Mouse (Mus musculus): ENCODE results near the gene Eef2k.

The Eef2k gene

DNA sequence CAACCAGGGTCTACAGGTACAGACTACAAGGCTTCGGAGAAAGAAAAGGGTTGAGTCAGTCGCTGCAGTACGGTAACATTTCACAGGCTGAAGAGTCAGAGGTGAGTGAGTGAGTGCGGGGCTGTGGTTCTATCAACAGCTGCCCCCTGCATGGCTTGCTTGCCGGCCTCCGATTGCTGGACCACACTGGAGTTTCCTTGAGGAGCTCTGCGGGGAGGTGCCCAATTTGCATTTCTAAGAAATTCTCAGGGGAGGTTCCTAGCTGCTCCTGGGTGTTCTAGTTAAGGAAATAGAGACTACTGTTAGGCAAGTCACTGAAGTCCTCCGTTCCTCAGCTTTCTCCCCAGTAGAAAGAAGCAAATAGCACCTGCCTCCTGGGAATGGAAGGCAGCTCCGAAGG is 2.1 kb downstream of the Eef2k start:
- DNase-seq (ENCODE audit: low spot score): no peak

DNA sequence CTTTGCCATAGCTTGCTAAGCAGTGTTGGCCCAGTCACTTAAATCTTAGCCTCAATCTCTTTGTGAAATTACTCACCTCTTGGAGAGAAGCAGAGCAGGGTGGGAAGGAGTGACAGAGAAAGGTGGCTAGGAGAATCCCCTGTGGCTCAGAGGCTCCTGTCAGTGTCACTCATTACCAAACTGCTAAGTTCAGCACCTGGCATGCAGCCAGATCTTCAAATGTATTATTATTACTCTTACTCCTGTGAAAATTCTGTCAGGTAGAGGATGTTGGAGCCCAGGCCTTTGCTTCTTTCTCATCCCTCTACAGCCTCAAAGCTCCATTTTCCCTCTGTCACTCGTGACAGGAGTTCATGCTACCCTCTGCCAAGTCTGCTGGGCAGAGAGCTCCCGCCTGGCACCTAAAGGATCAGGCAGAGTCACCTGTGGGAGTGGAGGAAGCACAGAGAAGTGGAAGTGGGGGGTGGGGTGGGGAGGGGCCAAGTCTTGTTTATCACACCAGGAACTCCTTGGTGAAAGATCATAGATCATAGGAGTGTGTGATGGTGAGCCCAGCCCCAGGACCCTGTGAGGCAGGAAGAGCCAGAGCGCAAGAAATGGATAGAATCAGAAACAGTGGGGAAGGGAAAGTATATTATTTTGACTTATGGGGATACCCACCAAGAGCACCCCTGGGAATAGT is 6.3 kb downstream of the Eef2k start:
- DNase-seq (ENCODE audit: low spot score): no peak

DNA sequence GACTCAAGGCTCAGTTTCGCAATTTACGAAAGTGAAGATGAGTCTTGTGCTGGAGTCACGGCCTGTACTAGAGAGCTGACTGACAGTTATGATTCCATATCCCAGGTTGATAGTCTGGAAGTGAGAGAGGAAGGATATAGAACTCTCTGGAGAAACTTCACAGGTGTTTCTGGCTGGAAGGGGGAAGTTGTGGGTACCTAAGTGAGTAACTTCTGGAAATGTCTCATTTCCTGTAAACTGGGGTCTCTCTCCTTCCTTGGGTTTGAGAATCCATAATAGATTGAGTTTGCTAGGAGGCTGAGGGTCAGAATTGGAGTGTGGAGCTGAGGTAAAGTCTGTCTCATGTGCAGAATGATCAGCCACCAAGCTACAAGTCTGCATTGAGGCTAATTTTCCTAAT is 7.5 kb downstream of the Eef2k start:
- DNase-seq (ENCODE audit: low spot score): no peak

DNA sequence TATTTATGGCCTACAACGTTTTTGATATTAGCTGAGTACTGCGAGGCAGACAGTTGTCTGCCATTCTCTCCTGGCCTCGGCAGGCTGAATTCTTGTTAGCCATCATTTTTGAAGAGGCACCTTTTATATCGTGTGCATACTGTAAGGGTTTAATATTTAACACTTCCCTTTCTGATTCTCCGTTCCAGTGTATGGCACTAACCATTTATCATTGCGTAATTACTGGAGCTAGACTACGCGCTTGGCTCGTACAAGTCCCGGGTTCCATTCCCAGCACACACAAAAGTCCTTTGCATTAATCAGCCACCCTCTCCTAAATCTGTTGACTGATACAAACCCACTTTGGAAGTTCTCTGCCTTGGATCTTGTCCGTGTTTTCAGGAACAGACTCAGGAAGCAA is 17.2 kb downstream of the Eef2k start:
- no peak for DNase-seq (ENCODE audit: low spot score)

DNA sequence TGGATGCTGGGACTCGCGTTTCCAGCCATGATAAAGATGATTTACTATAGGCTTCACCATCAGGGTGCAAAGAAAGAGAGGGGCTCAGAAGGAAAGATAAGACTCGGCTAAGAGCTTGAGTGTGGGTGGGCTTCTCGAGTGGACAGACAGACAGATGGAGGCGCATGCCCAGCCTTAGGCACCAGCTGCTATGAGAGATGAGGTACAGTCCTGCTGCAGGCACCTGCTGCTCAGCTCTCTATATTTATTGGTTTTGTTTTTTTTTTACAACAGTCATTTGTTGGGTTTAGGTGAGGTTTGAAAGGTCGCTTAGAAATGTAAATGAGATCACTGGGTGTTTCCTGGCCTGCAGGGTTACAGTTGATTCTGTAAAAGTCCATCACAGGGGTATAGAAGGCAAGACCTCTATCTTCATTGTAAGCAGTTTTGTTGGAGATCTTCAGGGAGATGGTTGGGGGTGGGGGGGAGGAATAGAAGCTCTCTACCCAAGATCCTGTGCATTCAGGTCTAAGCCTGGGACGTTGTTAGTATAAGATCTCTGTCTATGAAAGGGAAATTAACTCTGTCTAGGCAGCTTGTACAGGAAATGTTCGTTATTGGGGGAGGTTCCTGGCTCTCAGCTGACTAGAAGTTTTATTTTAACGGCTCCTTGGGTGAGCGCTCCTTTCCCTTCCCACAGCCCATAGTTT is 18.3 kb downstream of the Eef2k start:
- no peak for DNase-seq (ENCODE audit: low spot score)

DNA sequence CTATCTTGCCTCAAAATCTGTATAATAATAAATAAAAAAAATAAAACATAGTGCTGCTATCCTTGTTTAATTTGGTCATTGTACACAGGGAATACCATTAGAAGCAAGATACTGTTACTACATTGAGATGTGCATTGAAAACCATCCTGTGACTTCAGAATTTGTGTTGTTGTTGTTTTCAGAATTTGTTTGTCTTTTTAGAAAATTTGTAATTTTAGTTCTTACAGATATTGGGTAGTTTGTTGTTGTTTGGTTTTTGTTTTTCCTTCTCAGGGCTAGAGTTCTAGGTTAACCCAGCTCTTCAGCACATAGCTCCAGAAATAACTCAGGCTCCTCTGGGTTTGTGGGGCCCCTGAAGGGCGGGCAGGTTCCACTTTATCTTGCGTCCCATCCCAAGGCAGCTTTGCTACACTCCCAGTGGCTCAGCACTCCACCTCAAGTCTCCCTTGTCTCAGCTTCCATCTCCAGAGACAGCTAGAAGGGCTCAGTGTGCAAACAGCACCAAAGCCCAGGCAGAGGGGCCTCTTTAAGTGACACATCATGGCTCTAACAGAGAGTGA is 18.9 kb downstream of the Eef2k start:
- DNase-seq (ENCODE audit: low spot score): no peak

DNA sequence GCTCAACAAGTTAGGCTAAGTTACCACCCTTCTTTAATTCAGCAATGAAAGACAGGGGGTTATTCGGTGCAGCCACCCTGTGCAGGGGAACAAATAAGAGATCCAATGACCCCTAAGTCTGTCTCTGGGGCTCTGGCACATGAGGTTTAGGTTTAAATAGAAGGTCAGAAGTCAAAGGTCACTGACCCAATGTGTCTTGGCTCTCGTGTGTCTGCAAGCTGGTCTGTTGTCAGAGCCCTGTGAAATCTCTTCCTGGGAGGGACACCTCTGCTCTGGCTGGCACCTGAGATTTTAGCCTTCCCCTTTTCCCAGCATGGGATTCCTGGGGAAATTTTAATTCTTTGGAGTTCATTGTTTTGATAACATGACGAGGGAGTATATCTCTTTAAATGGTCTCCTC is 19.6 kb downstream of the Eef2k start:
- DNase-seq (ENCODE audit: low spot score): no peak

DNA sequence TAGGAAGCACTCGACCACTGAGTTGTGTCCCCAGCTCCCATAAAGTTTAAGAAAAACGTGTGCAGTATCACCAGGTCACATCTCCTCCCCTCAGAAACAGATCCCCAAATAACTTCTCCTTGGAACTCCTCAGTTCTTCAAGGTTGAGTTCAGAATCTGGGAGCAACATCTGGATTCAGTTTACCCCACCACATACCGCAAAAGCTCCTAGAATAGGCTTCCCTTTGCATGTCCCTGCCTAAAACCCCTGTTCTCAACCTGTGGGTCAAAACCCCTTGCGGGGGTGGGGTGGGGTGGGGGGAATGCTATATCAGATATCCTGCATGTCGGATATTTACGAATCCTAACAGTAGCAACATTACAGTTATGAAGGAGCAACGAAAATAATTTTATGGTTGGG is 20.0 kb downstream of the Eef2k start:
- DNase-seq (ENCODE audit: low spot score): no peak

DNA sequence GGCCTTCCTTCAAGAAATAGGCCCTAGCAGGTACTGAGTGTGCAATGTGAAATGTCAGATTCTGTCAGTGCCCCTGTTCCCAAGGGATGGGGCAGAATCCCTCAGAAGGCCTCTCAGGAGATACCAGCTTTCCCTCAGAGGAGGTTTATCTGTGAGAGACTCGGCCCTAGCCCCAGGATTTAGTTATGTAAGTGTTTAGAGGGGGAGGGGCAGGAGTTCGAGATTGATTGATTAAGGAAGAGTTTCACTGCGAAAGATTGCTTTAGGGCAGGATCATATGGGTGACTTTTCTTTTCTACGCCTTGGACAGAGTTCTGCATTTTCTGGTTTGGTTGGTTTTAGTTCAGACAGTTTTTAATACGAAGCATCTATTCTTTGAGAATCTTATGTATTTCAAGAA is 20.8 kb downstream of the Eef2k start:
- DNase-seq (ENCODE audit: low spot score): no peak

DNA sequence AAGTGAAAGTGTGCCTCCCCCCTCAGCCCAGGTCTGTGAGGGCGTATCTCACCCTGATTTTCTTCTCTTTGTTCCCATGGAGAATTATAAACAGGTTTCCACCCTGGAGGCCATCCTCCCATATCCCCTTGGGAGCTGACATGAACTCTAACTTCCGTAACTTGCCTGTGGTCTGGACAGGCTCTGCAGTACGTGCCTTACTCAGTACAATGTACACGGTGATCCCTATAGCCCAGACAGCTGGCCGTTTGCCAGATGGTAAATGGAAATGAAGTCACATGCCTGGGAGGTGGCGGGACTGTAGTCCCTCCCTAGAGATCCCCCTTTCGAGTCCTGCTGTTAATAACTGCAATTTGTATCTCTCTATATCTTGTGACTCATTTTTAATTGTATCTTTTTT is 22.5 kb downstream of the Eef2k start:
- no peak for DNase-seq (ENCODE audit: low spot score)

DNA sequence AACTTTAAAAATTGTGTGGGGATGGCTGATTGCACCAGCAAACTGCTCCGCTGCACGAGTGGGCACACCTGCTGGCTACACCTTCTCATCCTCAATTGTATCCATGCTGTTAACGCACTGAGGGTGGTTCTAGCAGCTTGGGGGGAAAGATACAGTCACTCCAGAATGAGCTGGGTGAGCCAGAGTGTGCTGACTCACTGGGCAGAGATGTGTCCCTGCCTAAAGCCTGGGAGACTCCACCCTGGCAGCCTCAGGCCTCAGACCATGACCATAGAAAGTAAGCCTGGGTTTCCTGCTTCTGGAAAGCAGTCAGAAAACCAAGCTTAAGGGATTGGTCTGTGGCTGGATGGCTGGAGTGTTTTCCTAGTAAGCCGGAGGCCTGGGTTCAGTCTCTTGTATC is 23.2 kb downstream of the Eef2k start:
- no peak for DNase-seq (ENCODE audit: low spot score)

DNA sequence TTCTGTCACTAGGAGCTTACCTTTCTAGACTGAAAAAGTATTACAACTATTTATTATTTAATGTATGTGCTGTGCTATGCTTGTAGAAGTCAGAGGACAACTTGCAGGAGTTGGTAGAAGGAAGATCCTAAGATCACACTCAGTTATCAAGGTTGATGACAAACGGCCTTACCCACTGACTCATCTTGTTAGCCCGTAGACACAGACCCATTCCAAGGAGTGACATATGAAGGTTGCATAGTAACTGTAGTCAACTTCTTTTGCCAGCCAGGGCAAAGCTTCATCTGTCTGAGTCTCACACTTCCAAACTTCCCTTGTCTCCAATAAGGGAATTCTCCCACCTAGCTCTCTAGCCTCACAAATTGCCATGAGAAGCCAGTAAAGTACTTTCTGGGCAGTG is 24.1 kb downstream of the Eef2k start:
- no peak for DNase-seq (ENCODE audit: low spot score)

DNA sequence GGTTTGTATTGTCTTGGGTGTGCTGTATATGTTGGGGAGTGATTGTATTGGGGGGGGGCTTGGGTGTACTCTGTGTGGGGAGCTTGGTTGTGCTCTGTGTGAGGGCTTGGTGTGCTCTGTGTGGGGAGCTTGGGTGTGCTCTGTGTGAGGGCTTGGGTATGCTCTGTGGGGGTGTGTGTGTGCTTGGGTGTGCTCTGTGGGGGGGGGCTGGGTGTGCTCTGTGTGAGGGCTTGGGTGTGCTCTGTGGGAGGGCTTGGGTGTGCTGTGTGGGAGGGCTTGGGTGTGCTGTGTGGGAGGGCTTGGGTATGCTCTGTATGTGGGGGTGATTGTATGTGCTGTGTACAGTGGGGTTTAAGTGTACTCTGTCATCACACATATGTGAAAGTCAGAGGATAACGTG is 25.1 kb downstream of the Eef2k start:
- no peak for DNase-seq (ENCODE audit: low spot score)

DNA sequence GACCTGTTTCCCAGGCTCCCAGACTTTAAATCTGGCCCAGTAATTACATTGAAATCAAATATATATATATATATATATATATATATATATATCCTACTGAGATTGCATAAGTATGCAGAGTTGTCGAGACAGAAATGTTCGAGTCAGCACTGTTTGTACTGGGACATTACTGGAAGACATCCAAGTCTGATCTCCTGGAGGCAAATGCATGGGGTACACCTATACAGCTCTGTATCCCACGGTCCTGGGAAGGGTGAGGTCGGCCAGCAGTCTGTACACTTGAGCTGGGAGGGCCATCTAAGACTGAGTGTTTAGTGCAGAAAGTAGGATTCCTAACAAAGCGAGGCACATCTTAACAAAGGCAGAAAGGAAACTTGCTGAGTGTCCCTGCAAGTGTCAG is 27.3 kb downstream of the Eef2k start:
- no peak for DNase-seq (ENCODE audit: low spot score)

DNA sequence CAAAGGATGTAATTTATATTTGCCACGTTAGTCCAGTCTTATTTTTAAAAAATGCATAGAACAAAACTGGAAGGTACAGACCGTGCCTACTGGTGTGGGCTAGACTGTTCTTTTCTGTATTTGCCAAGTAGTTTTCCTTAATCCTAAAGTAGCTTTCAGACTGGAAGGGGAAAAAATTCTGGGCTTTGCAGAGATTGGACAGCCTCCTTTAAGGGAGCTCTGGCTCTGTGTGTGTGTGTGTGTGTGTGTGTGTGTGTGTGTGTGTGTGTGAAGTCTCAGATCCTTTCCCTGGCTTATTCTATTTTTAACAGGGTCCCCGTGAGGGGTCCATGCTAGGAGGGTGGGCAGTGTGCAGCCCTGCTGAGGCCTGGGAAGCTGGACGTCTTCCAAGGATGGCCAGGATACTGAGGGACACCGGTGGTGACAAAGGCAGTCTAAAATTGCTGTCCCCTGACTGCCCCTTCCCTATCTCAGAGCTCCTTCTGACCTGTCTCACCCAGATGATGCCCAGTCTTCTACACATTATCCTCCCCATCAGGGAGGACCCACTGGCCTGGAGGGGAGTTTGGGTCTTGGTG is 27.9 kb downstream of the Eef2k start:
- DNase-seq (ENCODE audit: low spot score): no peak

DNA sequence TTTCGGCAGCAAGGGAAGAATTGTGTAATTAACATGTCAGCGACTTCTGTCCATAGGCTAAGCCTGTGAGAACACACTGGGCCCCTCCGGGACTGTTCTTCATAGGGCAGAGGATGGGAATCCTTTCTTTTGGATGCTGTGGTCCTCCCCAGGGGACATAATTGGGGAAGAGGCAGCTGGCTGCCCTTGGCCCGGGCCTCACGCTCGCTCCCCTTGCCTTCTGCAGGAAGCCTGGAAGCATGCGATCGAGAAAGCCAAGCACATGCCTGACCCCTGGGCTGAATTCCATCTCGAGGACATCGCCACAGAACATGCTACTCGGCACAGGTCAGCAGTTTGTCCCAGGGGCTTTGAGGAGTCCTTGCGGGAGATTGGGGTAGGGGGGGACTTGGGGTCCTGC is 30.5 kb downstream of the Eef2k start:
- DNase-seq (ENCODE audit: low spot score): no peak

DNA sequence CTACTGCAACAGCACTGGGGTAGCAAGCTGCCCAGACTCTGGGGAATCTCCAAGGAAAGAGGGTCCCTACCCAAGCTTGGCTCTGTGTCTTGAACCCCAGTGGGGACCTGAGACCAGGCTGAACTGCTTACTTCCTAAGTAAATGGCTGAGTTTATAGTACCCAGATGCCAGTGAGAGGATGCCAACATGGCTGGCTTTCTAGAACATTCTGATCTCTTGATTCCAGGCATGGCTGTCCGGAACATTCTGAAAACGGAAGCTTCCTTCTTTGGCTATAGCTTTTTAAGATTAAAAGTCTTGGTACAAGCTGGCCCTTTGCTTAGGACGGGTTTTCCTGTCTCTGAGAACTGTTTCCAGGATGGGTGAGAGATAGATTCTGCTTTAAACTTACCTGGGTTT is 31.4 kb downstream of the Eef2k start:
- no peak for DNase-seq (ENCODE audit: low spot score)

DNA sequence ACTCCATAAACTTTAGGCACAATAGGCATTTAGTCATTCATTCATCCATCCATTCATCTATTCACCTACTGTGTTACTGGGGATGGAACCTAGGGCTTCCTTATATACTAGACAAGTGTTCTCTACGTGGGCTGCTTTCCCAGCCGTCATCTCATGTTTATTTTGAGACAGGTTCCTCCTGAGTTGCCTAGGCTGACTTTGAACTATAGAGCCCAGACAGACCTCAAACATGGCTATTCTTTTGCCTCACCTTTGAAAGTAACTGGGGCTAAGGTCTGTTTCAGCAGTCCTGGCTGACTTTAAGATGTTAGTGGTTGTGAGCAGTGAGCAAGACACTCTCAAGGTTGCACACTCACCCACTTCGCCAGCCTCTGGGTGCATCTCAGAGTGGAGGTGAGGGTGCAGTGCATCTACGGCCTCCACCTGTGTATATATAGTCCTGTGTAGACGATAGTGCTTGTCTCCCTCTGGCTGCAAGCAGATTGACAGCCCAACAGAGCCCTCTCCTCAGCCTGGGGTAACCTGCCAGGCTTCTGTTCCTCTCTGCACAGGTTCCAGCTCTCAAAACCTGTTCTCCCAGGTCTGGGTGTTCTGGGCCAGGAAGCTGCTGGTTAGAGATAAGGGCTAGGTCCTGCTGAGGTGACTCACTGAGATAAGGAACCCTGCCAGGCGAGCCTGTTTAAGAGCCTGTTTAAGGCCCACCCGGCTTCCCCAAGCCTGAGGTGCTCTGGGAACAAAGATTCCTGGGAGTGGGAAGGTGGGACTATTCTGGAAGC is 32.3 kb downstream of the Eef2k start:
- no peak for DNase-seq (ENCODE audit: low spot score)

DNA sequence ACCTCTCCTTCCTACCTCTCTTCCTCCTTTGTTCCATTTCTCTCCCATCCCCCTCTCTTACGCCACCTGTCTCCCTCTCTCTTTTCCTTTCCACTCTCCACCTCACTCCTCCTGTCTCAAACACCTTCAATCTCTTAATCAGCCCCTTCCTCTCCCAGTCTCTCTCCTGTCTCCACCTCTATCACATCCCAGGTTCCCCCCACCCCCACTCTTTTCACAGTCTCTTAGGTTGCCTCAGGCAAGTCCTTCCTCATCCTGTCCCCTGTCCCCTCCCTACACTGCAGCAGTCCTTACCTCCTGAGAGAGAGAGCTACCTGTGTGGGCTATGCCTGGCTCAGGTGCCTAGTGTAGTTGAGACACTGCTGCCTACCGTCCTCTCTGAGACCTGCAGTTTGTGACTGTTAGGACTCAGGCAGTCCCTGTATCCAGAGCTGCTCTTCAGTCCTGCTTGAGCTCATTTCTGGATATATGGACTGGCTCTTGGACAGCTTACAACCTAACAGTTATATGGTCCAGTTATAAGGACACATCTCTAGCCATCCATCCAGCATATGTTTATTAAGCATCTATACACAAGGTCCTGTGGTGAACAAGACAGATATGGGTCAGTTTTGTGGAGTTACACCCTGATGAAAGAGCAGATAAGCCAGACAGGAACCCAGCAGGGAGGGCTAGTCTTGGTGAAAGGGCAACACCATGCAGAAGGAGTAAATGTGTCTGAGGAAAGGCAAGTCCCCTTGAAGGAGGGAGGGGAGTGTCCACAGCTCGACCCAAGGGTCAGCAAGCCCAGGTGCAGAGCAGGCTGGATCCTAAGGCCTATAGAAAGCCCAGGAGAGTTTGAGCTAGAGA is 33.1 kb downstream of the Eef2k start:
- no peak for DNase-seq (ENCODE audit: low spot score)

DNA sequence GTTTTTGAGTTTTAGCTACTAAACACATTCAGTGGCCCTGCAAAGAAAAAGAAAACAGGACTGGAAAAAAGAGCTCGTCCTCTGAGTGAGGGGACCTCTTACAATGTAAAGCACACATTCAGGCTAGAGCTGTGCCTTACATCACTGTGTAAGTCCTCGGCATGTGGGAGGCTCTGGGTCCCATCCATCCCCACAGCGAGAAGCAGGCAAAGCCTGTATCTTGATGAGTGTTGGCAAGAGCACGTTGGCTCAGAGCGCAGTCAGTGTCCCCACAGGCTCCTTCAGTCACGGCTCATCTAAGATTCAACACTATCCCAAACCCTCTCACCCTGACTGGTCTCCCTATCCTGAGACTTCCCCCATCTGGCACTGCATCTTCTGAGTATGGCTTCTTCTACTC is 35.6 kb downstream of the Eef2k start:
- DNase-seq (ENCODE audit: low spot score): no peak

DNA sequence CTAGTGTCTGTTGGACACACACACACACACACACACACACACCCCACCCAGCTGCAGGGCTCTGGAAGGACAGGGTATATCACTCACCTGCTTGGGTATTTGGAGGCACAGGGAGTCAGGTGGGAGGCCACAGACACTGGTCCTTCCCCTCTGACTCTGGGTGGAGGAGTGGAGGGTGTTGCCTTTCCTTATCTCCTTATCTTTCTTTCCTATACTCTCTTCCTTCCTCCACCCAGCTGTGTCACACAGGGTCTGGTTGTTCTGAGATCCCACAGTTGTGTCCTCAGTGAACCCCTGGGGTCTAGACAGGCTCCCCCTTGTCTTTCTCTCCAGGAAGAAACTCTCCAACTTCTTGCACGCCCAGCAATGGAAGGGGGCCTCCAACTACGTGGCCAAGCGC is 37.3 kb downstream of the Eef2k start:
- no peak for DNase-seq (ENCODE audit: low spot score)

DNA sequence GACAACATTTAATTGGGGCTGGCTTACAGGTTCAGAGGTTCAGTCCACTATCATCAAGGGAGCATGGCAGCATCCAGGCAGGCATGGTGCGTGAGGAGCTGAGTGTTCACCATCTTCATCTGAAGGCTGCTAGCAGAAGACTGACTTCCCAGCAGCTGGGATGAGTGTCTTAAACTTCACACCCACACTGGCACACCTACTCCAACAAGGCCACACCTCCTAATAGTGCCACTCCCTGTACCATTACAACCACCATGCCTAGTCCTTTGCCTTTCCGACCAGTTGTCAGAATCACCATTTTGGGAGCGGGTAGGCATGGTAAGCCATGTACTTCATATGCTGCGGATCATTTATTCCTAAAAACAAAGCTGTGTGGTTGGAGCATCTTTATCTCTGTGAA is 38.1 kb downstream of the Eef2k start:
- DNase-seq (ENCODE audit: low spot score): no peak
